Mouse (Mus musculus): ENCODE data around the gene Ugt1a1. TPM values are rescaled to one million over a fixed set of nuclear protein-coding genes. Genes with fewer than 3 reads are reported as not detected.
A peak's percentile ranks its signal among the peaks of the same experiment; 100 is the strongest.

The Ugt1a1 gene
- polyA plus RNA-seq, 1 experiment from 2014 or later: not detected

DNA sequence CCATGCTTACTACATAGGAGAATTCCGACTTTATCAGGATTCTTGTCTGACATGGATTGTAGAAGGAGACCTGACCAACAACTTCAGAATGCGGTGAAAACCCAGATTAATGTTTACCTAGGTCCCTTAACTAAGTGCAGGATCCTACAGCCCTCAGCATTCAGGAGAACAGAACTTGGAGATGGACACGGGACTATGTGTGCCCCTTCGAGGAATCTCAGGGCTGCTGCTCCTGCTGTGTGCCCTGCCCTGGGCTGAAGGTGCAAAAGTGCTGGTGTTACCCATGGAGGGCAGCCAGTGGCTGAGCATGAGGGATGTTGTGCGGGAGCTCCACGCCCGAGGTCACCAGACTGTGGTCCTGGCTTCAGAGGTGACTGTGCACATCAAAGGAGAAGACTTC is 11.3 kb upstream of the Ugt1a1 start, which contains the start of gene Ugt1a2:
Gene Ugt1a2 (plus strand): TSS at position 146 of the 400 bp plus-strand sequence.
- 81% methylated on average over 7 of the region's 7 CpGs for WGBS

DNA sequence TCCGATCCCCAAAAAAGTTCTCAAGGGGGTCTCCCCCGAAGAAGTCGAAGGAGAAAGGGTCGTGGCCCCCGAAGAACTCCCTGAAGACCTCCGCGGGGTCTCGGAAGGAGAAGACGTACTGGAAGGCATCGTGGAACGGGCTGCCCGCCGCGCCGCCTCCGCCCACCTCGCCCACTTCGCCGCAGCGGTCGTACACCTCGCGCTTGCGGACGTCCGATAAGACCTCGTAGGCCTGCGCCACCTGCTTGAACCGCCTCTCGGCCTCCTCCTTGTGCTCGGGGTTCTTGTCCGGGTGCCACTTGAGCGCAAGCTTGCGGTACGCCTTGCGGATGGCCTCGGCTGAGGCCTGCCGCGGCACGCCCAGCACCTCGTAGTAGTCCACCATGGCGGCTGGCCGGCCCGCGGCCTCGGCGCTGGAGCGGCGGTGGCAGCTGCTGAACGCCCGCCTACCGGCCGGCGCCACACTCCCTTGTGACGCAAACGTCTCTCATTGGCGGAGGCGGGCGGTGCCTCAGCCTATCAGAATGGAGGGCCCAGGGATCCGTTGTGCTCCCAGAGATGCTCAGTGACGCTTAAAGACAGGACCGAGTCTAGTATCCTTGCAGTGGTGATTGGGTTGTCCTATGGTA is 6.4 kb upstream of the Ugt1a1 start, which contains the start of gene Dnajb3:
Gene Dnajb3 (minus strand): TSS at position 489 of the 629 bp plus-strand sequence.
- Histone ChIP-seq H3K4me3 (ENCODE audit: low read depth, low read length) (peak within 1 kb of the TSS; percentile 39), H3K27ac (ENCODE audit: low read depth, low read length) (peak within 1 kb of the TSS; percentile 52; the same call in 1 of the 2 replicates), H3K36me3 (ENCODE audit: control insufficient read depth, insufficient read depth, low read length) (no peaks in the 10 kb centered on the region), H3K9ac (replicated peaks; ENCODE audit: low read depth, low read length) (peak within 1 kb of the TSS; percentile 74), H3K4me2 (ENCODE audit: low read depth, low read length) (peak within 1 kb of the TSS; percentile 79), H3K4me1 (ENCODE audit: control insufficient read depth, insufficient read depth, low read length) (no peaks in the 10 kb centered on the region), H3K9me3 (ENCODE audit: control insufficient read depth, low read length) (0 out of 2 replicates have a peak, but pooled peaks cover 5% of the 10 kb centered on the region), H3K27me3 (ENCODE audit: control insufficient read depth, insufficient read depth, low read length) (no peaks in the 10 kb centered on the region)
- peak; percentile 100 for ATAC-seq (ENCODE audit: low read depth)
- 7% methylated on average over 59 of the region's 62 CpGs for whole genome bisulfite sequencing

More for the DNA sequence above, 11.3 kb upstream of the Ugt1a1 start, which contains the start of gene Ugt1a2:
- H3K9me3 ChIP-seq (ENCODE audit: control insufficient read depth, low read length): 0 out of 2 replicates have a peak, but pooled peaks cover 5% of the 10 kb centered on the region
- H3K27me3 ChIP-seq (ENCODE audit: control insufficient read depth, insufficient read depth, low read length): no peaks in the 10 kb centered on the region
- H3K4me3 ChIP-seq (ENCODE audit: low read depth, low read length): no peak within 1 kb of the TSS
- H3K4me1 ChIP-seq (ENCODE audit: control insufficient read depth, insufficient read depth, low read length): no peaks in the 10 kb centered on the region
- no peaks in the 10 kb centered on the region for H3K36me3 ChIP-seq (ENCODE audit: control insufficient read depth, insufficient read depth, low read length)
- H3K4me2 ChIP-seq (ENCODE audit: low read depth, low read length): no peak within 1 kb of the TSS
- no peak within 1 kb of the TSS for H3K9ac ChIP-seq (replicated peaks; ENCODE audit: low read depth, low read length)
- no peak for ATAC-seq (ENCODE audit: low read depth)
- H3K27ac ChIP-seq (ENCODE audit: low read depth, low read length): no peak within 1 kb of the TSS

DNA sequence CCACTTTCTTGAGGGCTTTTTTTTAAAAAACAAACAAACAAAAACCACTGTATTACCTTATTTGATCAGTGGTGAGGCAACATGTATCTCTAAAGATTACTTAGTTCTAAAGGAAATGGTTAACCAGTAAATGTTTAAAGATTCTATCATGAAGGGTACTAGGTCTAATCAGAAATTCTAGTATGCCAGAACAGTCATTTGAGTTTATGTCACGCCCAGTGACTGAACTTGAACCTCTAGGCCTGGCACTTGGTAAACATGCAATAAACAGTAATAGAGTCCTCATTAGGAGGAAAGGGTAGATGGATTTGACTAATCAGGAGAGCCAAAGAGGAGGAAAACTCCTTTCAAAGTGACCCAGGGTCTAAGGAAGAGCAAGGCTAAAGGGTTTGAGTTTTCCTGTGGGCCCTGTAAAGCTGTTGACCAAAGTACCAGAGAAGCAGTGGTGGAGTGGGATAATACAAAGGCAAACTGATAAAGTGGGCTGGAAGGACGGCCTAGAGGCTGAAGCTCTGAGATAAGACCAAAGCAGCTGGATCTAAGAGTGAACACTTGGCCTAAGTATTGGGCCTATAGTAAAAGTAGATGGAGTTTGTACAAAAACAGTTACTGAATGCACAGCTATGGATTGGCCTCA is 4.8 kb upstream of the Ugt1a1 start:
- H3K9ac ChIP-seq (replicated peaks; ENCODE audit: low read depth, low read length): no peak overlapping the region
- H3K36me3 ChIP-seq (ENCODE audit: control insufficient read depth, insufficient read depth, low read length): no peaks in the 10 kb centered on the region
- no peaks in the 10 kb centered on the region for H3K27me3 ChIP-seq (ENCODE audit: control insufficient read depth, insufficient read depth, low read length)
- 86% methylated on average over 2 of the region's 2 CpGs for WGBS
- H3K9me3 ChIP-seq (ENCODE audit: control insufficient read depth, low read length): peaks cover 13% of the 10 kb centered on the region
- no peak overlapping the region for H3K4me2 ChIP-seq (ENCODE audit: low read depth, low read length)
- H3K4me3 ChIP-seq (ENCODE audit: low read depth, low read length): no peak overlapping the region
- H3K4me1 ChIP-seq (ENCODE audit: control insufficient read depth, insufficient read depth, low read length): no peaks in the 10 kb centered on the region
- H3K27ac ChIP-seq (ENCODE audit: low read depth, low read length): no peak overlapping the region
- no peak for ATAC-seq (ENCODE audit: low read depth)

DNA sequence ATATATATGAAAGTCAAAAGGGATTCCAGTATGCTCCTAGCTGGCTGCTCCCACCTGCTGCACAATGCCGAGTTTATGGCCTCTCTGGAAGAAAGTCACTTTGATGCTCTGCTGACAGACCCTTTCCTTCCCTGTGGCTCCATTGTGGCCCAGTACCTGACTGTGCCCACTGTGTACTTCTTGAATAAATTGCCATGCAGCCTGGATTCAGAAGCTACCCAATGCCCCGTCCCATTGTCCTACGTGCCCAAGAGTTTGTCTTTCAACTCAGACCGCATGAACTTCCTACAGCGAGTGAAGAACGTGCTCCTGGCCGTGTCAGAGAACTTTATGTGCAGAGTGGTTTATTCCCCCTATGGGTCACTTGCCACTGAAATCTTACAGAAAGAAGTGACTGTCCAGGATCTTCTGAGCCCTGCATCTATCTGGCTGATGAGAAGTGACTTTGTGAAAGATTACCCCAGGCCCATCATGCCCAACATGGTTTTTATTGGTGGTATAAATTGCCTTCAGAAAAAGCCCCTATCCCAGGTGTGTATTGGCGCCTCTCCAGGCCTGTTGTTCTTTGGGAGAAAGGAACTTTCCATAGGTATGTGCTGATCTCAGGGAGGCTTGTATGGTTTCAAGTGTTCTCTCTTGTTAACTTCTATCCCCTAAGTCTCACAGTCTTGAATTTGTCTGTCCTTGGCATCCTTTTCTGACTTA is 734 bp downstream of the Ugt1a1 start:
- Histone ChIP-seq H3K9ac (replicated peaks; ENCODE audit: low read depth, low read length) (no peak overlapping the region), H3K4me1 (ENCODE audit: control insufficient read depth, insufficient read depth, low read length) (no peaks in the 10 kb centered on the region), H3K27ac (ENCODE audit: low read depth, low read length) (no peak overlapping the region), H3K36me3 (ENCODE audit: control insufficient read depth, insufficient read depth, low read length) (no peaks in the 10 kb centered on the region), H3K9me3 (ENCODE audit: control insufficient read depth, low read length) (peaks cover 59% of the 10 kb centered on the region), H3K27me3 (ENCODE audit: control insufficient read depth, insufficient read depth, low read length) (no peaks in the 10 kb centered on the region), H3K4me2 (ENCODE audit: low read depth, low read length) (no peak overlapping the region), H3K4me3 (ENCODE audit: low read depth, low read length) (no peak overlapping the region)
- 62% methylated on average over 8 of the region's 8 CpGs for WGBS
- no peak for ATAC-seq (ENCODE audit: low read depth)

DNA sequence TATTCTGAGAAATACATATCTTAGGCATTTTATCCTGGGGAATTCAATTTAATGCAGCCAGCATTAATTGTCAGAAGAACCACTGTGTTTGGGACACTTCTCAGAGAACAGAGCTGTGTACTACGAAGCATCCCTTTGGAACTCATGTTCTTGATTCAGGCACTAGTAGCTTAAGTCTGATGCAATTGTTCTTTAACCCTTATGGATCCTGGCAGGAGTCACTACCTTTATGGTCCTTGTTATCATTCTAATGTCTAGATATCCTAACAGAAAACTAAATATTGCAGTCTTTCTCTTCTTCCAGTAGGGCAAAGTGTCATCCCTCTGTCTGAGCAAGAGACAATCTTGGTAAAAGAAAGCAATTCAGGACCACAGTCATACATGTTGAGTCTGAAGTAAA is 1.3 kb downstream of the Ugt1a1 start:
- no peaks in the 10 kb centered on the region for H3K4me1 ChIP-seq (ENCODE audit: control insufficient read depth, insufficient read depth, low read length)
- WGBS: 85% methylated on average over 1 of the region's 1 CpGs
- no peak for ATAC-seq (ENCODE audit: low read depth)

DNA sequence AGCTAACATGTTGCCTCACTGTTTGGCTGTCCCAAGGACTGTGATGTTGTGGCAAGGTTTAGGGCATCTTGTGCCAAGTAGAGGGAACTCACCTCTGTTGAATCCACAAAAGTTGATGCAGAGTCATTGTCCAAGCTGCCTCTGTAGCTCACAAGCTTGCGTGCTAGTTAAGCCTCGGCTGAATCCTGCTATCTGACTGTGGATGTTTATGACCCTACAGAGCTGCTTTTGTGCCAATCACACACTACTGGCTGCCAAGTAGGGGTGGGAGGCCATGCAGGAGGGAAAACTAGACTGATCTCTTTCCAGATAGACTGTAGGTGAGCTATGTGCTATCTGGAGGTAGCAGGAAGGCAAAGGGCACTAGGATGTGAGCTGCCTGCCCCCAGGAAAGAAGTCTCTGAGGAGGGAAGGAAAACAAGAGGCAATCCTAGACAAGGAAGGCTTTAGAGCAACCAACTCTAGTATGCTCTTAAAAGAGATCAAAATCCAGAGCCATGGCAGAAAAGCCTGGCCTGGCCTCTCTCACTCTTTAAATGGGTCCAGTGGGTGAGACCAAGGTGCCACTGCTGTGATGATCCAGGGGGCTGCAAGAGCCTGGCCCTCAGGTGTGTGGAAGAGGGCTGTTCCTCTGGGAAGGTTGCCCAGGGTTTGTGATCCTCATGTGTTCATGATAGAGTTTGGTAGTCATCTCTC is 2.2 kb downstream of the Ugt1a1 start:
- 84% methylated on average over 2 of the region's 2 CpGs for WGBS
- Histone ChIP-seq H3K4me2 (ENCODE audit: low read depth, low read length) (no peak overlapping the region), H3K4me3 (ENCODE audit: low read depth, low read length) (no peak overlapping the region), H3K9me3 (ENCODE audit: control insufficient read depth, low read length) (peaks cover 61% of the 10 kb centered on the region), H3K27ac (ENCODE audit: low read depth, low read length) (no peak overlapping the region), H3K9ac (replicated peaks; ENCODE audit: low read depth, low read length) (no peak overlapping the region), H3K36me3 (ENCODE audit: control insufficient read depth, insufficient read depth, low read length) (no peaks in the 10 kb centered on the region), H3K4me1 (ENCODE audit: control insufficient read depth, insufficient read depth, low read length) (no peaks in the 10 kb centered on the region), H3K27me3 (ENCODE audit: control insufficient read depth, insufficient read depth, low read length) (no peaks in the 10 kb centered on the region)
- ATAC-seq (ENCODE audit: low read depth): no peak

More for the DNA sequence above, 1.3 kb downstream of the Ugt1a1 start:
- no peaks in the 10 kb centered on the region for H3K27me3 ChIP-seq (ENCODE audit: control insufficient read depth, insufficient read depth, low read length)
- H3K9ac ChIP-seq (replicated peaks; ENCODE audit: low read depth, low read length): no peak overlapping the region
- no peak overlapping the region for H3K4me3 ChIP-seq (ENCODE audit: low read depth, low read length)
- no peak overlapping the region for H3K27ac ChIP-seq (ENCODE audit: low read depth, low read length)
- no peaks in the 10 kb centered on the region for H3K36me3 ChIP-seq (ENCODE audit: control insufficient read depth, insufficient read depth, low read length)
- no peak overlapping the region for H3K4me2 ChIP-seq (ENCODE audit: low read depth, low read length)
- H3K9me3 ChIP-seq (ENCODE audit: control insufficient read depth, low read length): peaks cover 61% of the 10 kb centered on the region

DNA sequence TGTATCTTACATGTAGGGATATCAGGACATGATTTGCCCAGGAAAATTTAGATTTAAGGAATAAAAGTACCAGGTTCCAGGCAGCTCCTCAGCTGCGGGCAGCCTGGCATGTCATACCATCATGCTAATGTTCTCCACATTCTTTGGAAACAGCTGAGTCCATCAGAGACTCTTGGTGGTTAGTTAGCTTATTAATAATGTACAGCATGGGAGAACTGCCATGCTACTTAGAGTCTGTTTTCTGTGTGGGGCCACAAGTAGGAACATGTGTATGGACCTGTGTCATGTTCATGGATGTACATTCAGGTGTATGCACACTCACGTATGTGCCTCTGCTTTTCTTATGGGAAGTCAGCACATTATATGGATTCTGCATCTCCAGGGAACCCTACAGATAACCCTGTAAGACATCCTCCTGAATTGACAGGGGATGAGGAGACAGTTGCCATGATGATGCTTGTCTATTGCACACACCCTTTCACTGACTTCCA is 2.7 kb downstream of the Ugt1a1 start:
- peaks cover 61% of the 10 kb centered on the region for H3K9me3 ChIP-seq (ENCODE audit: control insufficient read depth, low read length)
- no peaks in the 10 kb centered on the region for H3K4me1 ChIP-seq (ENCODE audit: control insufficient read depth, insufficient read depth, low read length)
- no peak for ATAC-seq (ENCODE audit: low read depth)
- H3K4me2 ChIP-seq (ENCODE audit: low read depth, low read length): no peak overlapping the region
- H3K27ac ChIP-seq (ENCODE audit: low read depth, low read length): no peak overlapping the region
- H3K9ac ChIP-seq (replicated peaks; ENCODE audit: low read depth, low read length): no peak overlapping the region
- WGBS: 78% methylated on average over 2 of the region's 2 CpGs
- H3K27me3 ChIP-seq (ENCODE audit: control insufficient read depth, insufficient read depth, low read length): no peaks in the 10 kb centered on the region
- H3K4me3 ChIP-seq (ENCODE audit: low read depth, low read length): no peak overlapping the region
- no peaks in the 10 kb centered on the region for H3K36me3 ChIP-seq (ENCODE audit: control insufficient read depth, insufficient read depth, low read length)

DNA sequence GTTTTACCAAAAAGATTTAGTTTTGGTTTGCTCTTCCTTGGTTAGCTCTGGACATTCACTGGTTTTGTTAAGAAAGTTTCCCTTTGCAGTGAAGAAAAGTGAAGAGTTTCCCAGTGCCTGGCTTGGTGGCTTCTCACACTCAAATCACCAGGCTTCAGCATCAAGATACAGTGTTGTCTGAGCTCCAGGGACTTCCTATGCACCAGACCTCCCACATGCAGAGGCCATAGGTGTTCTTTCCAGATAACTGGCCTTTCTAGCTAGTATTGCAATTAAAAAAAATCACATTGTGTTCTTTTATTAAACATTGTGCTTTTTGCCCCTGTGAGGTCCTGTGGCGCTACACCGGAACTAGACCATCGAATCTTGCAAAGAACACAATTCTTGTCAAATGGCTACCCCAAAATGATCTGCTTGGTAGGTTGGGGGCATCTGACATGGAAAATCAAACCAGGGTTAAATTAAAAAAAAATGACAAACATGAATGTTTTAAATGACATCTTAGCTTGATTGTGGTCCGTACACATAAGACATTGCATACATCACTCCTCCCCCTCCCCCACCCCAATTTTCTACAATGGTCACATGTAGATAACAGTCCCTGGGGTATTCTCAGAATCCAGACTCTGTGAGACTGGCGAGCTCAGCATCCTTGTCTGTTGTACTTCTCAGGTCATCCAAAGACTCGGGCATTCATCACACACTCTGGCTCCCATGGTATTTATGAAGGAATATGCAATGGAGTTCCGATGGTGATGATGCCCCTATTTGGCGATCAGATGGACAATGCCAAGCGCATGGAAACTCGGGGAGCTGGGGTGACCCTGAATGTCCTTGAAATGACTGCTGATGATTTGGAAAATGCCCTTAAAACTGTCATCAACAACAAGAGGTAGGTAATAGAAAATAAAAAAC is 4.0 kb downstream of the Ugt1a1 start:
- no peaks in the 10 kb centered on the region for H3K36me3 ChIP-seq (ENCODE audit: control insufficient read depth, insufficient read depth, low read length)
- no peaks in the 10 kb centered on the region for H3K4me1 ChIP-seq (ENCODE audit: control insufficient read depth, insufficient read depth, low read length)
- no peak overlapping the region for H3K4me2 ChIP-seq (ENCODE audit: low read depth, low read length)
- no peak overlapping the region for H3K9ac ChIP-seq (replicated peaks; ENCODE audit: low read depth, low read length)
- 72% methylated on average over 10 of the region's 10 CpGs for WGBS
- no peak overlapping the region for H3K27ac ChIP-seq (ENCODE audit: low read depth, low read length)
- no peaks in the 10 kb centered on the region for H3K27me3 ChIP-seq (ENCODE audit: control insufficient read depth, insufficient read depth, low read length)
- H3K4me3 ChIP-seq (ENCODE audit: low read depth, low read length): no peak overlapping the region
- no peak for ATAC-seq (ENCODE audit: low read depth)
- H3K9me3 ChIP-seq (ENCODE audit: control insufficient read depth, low read length): peaks cover 61% of the 10 kb centered on the region

All from neural tube, embryonic 14.5 days (tissue).